Mouse (Mus musculus) colon, adult 2 months (tissue): Measurements from ENCODE around the gene Fam92a. TPM values are rescaled to one million over a fixed set of nuclear protein-coding genes. Genes with fewer than 3 reads are reported as not detected.

Source experiments
- polyA plus RNA-seq: library from polyadenylated mRNA; depleted of rRNA; stranded (reverse); fragments of >200 nt; gene quantifications from 2 replicates; pipeline ENCODE4 v1.2.3, GENCODE M21; 2012; rRNA removed

Fam92a gene
- 2.7 TPM in 2 replicates for polyA plus RNA-seq

GRCm38 (mm10) chr4:12171318-12172091 is at the start of gene Fam92a:
Gene Fam92a (minus strand): TSS chr4:12172015.

GRCm38 (mm10) chr4:12140141-12140567 is 31.7 kb downstream of the Fam92a start, which contains the start of gene Rbm12b1:
Gene Rbm12b1 (plus strand): TSS chr4:12140264.

Other genes with a start within 250 kb of the Fam92a start
- not detected in 2 replicates for gene Gm10604, start 190.8 kb downstream of the Fam92a start, polyA plus RNA-seq
- 0.83 and 0.84 TPM in 2 replicates for gene Rbm12b2, start 82.6 kb downstream of the Fam92a start, polyA plus RNA-seq
- gene Rbm12b1, start 31.8 kb downstream of the Fam92a start, polyA plus RNA-seq = 2.0 and 4.2 TPM in 2 replicates